Mouse (Mus musculus) spleen, postnatal 10 days (tissue): ENCODE measurements around the gene Olfr485.
"Not testable (repeated sequence)": the region's sequence is repeated elsewhere in the genome, so short reads cannot be mapped to it uniquely, and the experiment has no call there.

Experiments
- DNase-seq, 2 experiments: peaks; one replicate each; pipeline ENCODE4 v3.0.0; 2021 to 2022; ENCODE audit warnings: low spot score in 2 of 2

The Olfr485 gene

GRCm38 (mm10) chr7:108159771-108160170 is at the start of gene Olfr485:
TSS of gene Olfr485 (minus strand) at chr7:108159871.
- DNase-seq = no peak

GRCm38 (mm10) chr7:108196938-108197337 is 37.3 kb upstream of the Olfr485 start:
- DNase-seq = no peak

- not testable (repeated sequence) for DNase-seq
Measured at GRCm38 (mm10) chr7:108196337-108196736, 36.7 kb upstream of the Olfr485 start.

DNA sequence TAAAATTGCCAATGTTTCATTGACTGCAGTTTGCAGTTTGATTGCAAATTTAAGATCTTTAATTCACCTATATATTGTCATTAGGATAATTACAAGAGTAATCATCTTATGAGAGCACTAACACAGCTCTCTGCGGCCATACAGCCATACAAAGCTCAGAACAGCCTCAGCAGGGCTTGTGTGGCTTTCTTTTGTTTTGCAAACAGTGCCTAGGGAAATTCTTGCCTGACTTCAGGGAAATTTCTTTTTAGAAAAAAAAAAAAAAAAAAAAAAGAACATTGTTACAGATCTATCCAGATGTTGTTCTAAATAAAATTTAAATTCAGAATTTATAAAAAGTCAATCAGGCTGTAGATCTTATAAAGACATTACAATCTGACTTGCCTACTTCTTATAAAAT is 33.0 kb upstream of the Olfr485 start:
- not testable (repeated sequence) for DNase-seq

GRCm38 (mm10) chr7:108191196-108191595 is 31.5 kb upstream of the Olfr485 start:
- DNase-seq = not testable (repeated sequence)

DNA sequence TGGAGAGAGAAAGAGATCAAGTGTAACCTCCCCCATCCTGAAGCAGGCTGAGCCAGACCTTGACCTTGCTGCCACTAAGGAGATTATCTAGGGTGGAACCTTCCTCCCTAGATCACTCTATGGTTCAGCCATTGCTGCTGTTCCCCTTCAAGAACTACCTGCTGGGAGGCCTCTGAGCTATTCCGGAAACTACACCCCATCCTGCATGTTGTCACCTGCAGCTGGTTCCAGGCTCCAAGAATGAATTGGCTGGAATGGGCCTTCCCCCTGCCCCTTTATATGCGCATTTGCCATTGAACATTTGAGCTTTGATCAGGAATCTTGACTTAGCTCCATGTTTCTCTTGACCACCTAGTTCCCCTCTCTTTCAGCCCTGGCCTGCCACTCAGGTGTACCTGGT is 25.6 kb upstream of the Olfr485 start:
- DNase-seq = not testable (repeated sequence)

DNA sequence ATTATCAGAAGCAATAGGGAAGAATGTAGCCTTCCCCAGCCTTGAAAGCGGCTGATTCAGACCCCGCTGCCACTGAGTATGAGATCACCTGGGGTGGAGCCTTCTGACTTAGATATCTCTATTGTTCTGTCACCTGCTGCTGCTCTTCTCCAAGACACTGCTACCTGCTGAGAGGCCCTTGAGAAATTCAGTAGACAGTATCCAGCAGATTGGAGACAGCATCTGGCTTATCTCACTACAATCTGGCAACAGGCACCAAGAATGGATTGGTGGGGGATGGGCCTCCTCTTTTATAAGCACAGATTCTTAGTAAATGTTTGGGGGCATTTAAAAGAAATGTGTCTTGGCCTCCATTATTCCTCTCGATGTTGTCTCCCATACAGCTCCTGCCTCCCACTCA is 24.7 kb upstream of the Olfr485 start:
- not testable (repeated sequence) for DNase-seq

GRCm38 (mm10) chr7:108172642-108173041 is 13.0 kb upstream of the Olfr485 start, which contains the start of gene Olfr486:
TSS of gene Olfr486 (minus strand) at chr7:108172742.
- DNase-seq = not testable (repeated sequence)

DNA sequence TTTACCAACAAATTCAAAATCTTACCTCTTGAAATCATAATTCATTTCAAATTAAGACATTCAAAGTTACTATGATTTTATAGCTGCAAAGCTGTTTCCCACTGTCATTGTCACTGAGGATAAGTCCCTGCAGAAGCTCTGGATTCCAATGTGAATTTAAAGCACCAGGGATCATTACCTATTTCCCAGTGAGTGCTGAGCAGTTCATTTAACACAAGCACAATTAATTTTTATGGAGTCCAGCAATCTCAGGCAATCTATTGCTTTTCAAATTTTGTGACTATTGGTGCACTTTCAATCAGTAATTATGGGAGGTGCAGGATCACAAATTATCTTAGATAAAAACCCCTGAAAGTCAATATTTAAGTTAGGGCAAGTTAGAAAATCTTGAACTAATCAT is 32.3 kb downstream of the Olfr485 start, which contains the start of gene Olfr484:
TSS of gene Olfr484 (minus strand) at position 101 of the 400 bp plus-strand sequence.
- DNase-seq = no peak

DNA sequence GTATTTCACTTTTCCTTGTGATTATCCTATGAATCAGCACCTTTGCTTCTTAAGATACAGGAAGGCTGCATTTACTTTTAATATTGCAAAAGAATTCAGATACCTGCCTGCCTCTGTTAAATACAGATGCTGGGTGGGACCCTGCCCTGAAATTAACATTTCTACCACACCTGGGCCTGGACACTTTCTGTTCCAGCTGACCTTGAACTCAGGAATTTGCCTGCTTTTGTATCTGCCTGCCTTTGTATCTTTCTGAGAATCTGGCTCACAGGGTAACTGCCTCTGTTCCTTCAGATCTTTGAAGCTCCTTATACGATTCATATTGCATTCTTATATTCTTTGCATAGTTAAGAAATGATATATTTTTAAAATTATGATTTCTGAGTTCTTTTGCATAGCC is 38.3 kb downstream of the Olfr485 start:
- DNase-seq = no peak

GRCm38 (mm10) chr7:108120681-108121080 is 39.0 kb downstream of the Olfr485 start:
- no peak for DNase-seq
